Mouse (Mus musculus) forebrain, embryonic 12.5 days (tissue): ENCODE results near the gene Rasa4. TPM values are rescaled to one million over a fixed set of nuclear protein-coding genes. Genes with fewer than 3 reads are reported as not detected.
A peak's percentile ranks its signal among the peaks of the same experiment; 100 is the strongest.
"Not testable (repeated sequence)": the region's sequence is repeated elsewhere in the genome, so short reads cannot be mapped to it uniquely, and the experiment has no call there.

Experiments used
- ATAC-seq: fragments of 200-750 bp; cut with Nextera tagmentation; 2 replicates; pipeline ENCODE4 v1.8.0; 2017; ENCODE audit warnings: moderate TSS enrichment; ENCODE audit not compliant: low FRiP score
- H3K27ac ChIP-seq: fragments of 300-500 bp; sonication (generic); 2 replicates; pipeline ENCODE4 v1.5.1; 2016; ENCODE audit warnings: mild to moderate bottlenecking
- H3K27me3 ChIP-seq: fragments of 300-500 bp; sonication (generic); 2 replicates; pipeline ENCODE4 v1.6.1; 2016; ENCODE audit warnings: mild to moderate bottlenecking
- H3K36me3 ChIP-seq: fragments of 300-500 bp; sonication (generic); replicated peaks from 2 replicates; pipeline ENCODE4 v1.6.1; 2016; ENCODE audit warnings: mild to moderate bottlenecking
- H3K4me1 ChIP-seq: fragments of 300-500 bp; sonication (generic); 2 replicates; pipeline ENCODE4 v1.6.1; 2016
- H3K4me2 ChIP-seq: fragments of 300-500 bp; sonication (generic); 2 replicates; pipeline ENCODE4 v1.6.1; 2016; ENCODE audit warnings: mild to moderate bottlenecking, moderate library complexity
- H3K4me3 ChIP-seq: fragments of 300-500 bp; sonication (generic); replicated peaks from 2 replicates; pipeline ENCODE4 v1.5.1; 2016; ENCODE audit warnings: mild to moderate bottlenecking
- H3K9ac ChIP-seq: fragments of 300-500 bp; sonication (generic); 2 replicates; pipeline ENCODE4 v1.6.1; 2016; ENCODE audit warnings: mild to moderate bottlenecking
- H3K9me3 ChIP-seq: fragments of 300-500 bp; sonication (generic); 2 replicates; pipeline ENCODE4 v1.6.1; 2016
- WGBS: fragments of 180-500 bp; shearing (Covaris S2); methylation state at CpG from one replicate; pipeline ENCODE4 v1.1.7; 2016; 5-methylcytosine and 5-hydroxymethylcytosine counted together
- polyA plus RNA-seq: library from polyadenylated mRNA; unstranded; fragments of >200 nt; fragmentation: Nextera tagmentation; extraction: Ambion mirVana; gene quantifications from 2 replicates; pipeline ENCODE4 v1.2.1, GENCODE M21; 2016

Gene Rasa4
- polyA plus RNA-seq: 6.2 and 8.0 TPM in 2 replicates

DNA sequence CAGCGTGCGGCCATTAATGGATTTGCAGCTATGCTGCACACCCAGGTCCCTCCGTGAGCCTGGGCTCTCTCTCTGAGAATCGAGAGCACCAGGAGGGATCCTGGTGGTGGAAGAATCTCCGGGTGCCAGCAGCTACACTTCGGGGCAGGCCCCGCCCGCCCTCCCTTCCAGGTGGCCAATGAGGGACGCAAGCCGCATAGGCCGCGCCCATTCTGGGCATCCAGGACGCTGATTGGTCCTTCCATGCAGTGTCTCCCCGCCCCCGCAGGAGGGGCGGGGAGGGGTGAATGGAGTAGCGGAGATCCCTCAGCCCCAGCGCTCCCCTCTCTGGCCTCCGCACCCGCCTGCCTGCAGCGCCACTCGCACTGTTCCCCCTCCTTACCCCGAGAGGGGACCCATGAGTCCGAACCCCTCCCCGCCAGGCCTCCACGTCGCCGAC, at the start of gene Rasa4:
Rasa4 (plus strand) TSS at position 248 of the 439 bp plus-strand sequence.
- Histone ChIP-seq H3K4me3 (peak within 1 kb of the TSS; percentile 52), H3K9me3 (no peaks in the 10 kb centered on the region), H3K36me3 (no peaks in the 10 kb centered on the region), H3K4me2 (peak within 1 kb of the TSS; percentile 90), H3K27ac (no peak within 1 kb of the TSS), H3K4me1 (peaks cover 28% of the 10 kb centered on the region), H3K27me3 (peaks cover 31% of the 10 kb centered on the region), H3K9ac (peak within 1 kb of the TSS; percentile 64)
- WGBS: under 1% methylated on average over 25 of the region's 28 CpGs
- peak; percentile 97 for ATAC-seq

DNA sequence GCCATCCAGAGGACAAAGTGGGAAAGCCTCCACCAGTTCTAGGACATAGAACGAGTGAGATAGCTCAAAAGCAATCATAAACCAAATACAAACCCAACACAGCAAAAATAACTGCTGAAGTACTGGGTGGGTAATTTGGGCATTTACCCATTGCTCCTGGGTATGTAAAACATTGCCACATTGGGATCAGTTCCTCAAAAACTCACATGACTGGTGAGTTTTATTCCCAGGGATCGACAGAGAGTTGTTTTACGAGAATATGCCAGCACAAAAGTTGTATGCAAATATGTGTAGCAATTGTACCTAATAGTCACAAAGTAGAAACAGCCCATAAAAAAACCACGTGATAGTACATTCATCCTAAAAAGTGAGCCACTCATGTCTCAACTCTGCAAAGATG, 48.8 kb upstream of the Rasa4 start:
- WGBS: 76% methylated on average over 4 of the region's 4 CpGs
- no peak overlapping the region for H3K27ac ChIP-seq
- H3K4me3 ChIP-seq: no peak overlapping the region
- 0 out of 2 replicates have a peak, but pooled peaks cover under 1% of the 10 kb centered on the region for H3K4me1 ChIP-seq
- no peak overlapping the region for H3K4me2 ChIP-seq
- no peak for ATAC-seq
- H3K9ac ChIP-seq: no peak overlapping the region
- H3K36me3 ChIP-seq: peaks cover 30% of the 10 kb centered on the region
- no peaks in the 10 kb centered on the region for H3K9me3 ChIP-seq
- no peaks in the 10 kb centered on the region for H3K27me3 ChIP-seq

DNA sequence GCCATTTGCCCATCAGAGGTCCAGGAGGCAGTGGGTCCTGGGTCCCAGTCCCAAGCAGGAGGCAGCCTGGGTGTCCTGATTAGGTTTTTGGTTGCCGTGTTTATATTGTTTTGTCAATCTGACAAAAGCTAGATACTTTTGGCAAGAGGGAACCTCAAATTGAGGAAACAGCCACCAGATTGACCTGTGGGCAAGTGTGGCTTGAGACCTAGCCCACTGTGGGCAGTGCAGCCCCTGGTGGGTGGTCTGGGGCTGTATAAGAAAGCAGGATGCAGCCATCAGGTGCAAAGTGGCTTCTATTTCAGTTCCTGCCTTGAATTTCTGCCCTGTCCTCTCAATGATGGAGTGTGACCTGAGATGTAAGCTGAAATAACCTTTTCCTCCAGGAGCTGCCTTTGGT, 48.4 kb upstream of the Rasa4 start:
- Histone ChIP-seq H3K4me1 (0 out of 2 replicates have a peak, but pooled peaks cover 2% of the 10 kb centered on the region), H3K36me3 (peaks cover 26% of the 10 kb centered on the region), H3K9ac (no peak overlapping the region), H3K4me2 (no peak overlapping the region), H3K9me3 (no peaks in the 10 kb centered on the region), H3K27me3 (no peaks in the 10 kb centered on the region), H3K4me3 (no peak overlapping the region), H3K27ac (no peak overlapping the region)
- WGBS: 83% methylated on average over 1 of the region's 1 CpGs
- no peak for ATAC-seq

DNA sequence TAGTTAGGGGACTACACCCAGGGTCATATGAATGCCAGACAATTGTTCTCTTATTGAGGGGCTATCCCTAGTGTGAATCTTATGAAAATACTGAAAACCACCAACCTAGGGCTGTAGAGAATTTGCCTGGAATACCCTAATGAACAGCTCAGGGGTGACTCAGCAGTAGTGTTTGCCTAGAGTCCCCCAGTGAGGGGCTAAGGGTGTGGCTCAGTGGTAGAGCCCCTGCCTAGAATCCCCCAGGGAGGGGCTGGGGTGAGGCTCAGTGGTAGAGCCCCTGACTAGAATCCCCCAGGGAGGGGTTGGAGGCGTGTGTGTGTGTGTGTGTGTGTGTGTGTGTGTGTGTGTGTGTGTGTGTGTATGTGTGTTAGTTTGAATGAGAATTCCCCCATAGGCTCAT, 47.0 kb upstream of the Rasa4 start:
- 87% methylated on average over 1 of the region's 1 CpGs for WGBS
- no peak overlapping the region for H3K9ac ChIP-seq
- peaks cover 14% of the 10 kb centered on the region for H3K36me3 ChIP-seq
- no peak overlapping the region for H3K4me3 ChIP-seq
- no peaks in the 10 kb centered on the region for H3K9me3 ChIP-seq
- H3K4me1 ChIP-seq: 0 out of 2 replicates have a peak, but pooled peaks cover 2% of the 10 kb centered on the region
- no peak for ATAC-seq
- no peak overlapping the region for H3K4me2 ChIP-seq
- H3K27ac ChIP-seq: no peak overlapping the region
- no peaks in the 10 kb centered on the region for H3K27me3 ChIP-seq

DNA sequence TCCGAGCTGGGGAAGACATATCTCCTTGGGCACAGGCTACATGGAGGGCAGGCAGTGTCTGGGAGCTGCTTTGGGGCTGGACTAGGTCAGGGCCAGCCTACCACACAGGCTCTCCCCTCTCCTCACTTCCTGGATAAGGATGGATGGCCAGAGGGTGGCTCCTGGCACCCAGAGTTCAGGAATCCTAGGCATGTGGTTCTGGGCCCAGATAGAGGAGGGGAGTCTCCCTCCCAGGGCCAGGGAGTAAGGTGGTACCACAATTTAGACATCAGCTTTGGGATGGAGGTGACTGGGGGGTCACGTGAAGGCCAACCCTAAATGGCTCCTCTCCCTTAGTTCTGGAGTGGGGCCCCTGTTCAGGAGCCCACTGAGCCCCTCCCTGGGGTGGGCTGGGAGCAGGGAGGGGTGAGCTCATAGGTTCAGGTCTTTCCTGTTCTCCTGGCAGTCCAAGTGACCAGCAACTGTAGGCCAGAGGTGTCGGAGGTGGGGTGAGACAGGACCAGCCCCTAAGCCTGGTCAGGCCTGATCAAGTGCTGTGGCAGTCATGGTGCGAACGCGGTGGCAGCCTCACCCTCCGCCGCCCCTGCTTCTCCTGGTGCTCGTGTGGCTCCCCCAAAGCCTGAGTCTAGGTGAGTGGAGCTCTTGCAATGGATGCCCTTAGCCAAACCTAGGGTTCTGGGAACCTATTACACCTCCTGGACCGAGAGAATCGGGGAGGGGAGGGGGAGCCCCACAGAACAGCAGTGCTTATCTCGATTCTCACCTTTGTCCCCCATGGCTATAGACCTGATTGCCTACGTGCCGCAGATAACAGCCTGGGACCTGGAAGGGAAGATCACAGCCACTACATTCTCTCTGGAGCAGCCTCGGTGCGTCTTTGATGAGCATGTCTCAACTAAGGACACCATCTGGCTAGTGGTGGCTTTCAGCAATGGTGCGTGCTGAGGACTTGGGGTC, 45.2 kb upstream of the Rasa4 start, which contains the start of gene Upk3b:
Upk3b (plus strand) TSS at position 239 of the 957 bp plus-strand sequence.
- Histone ChIP-seq H3K4me2 (no peak within 1 kb of the TSS), H3K36me3 (no peaks in the 10 kb centered on the region), H3K9ac (no peak within 1 kb of the TSS), H3K27me3 (no peaks in the 10 kb centered on the region), H3K4me1 (0 out of 2 replicates have a peak, but pooled peaks cover 2% of the 10 kb centered on the region), H3K4me3 (no peak within 1 kb of the TSS), H3K9me3 (no peaks in the 10 kb centered on the region), H3K27ac (no peak within 1 kb of the TSS)
- WGBS: 87% methylated on average over 17 of the region's 17 CpGs
- ATAC-seq: no peak

DNA sequence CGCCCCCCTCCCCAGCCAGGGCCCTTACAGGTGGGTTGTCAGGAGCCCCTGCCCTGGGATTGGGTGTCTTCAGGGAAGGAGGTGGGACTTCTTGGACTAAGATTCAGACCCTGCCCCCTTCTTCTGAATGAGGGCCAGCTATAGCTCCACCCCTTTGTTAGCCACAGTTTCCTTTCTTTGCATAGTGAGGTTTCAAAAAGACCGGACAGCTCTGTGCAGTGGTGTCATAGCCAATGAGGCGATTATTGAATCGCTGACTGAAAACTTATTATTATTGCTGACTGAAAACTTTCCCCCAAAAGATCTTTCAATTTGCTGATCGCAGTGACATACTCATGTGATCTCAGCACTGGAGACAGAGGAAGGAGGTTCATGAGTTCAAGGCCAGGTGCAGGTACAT, 43.5 kb upstream of the Rasa4 start:
- H3K36me3 ChIP-seq: no peaks in the 10 kb centered on the region
- H3K4me3 ChIP-seq: no peak overlapping the region
- H3K27ac ChIP-seq: no peak overlapping the region
- H3K27me3 ChIP-seq: no peaks in the 10 kb centered on the region
- 44% methylated on average over 5 of the region's 5 CpGs for WGBS
- no peaks in the 10 kb centered on the region for H3K9me3 ChIP-seq
- H3K9ac ChIP-seq: no peak overlapping the region
- no peak for ATAC-seq
- 0 out of 2 replicates have a peak, but pooled peaks cover 2% of the 10 kb centered on the region for H3K4me1 ChIP-seq
- no peak overlapping the region for H3K4me2 ChIP-seq

DNA sequence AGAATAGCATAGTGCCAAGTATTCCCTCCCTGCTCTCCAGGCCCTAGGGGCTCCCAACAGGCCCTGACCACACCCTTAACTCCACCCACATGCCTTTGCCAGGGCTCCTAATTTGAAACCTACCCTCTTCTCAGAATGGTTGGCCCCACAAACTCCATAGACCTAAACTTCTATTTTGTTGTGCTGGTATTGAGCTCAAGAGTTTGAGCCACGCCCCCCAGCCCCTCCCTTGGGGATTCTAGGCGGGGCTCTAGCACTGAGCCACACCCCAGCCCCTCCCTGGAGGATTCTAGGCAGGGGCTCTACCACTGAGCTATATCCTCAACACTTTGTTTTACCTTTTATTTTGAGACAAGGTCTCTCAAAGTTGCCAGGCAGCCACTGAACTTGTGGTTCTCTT, 42.5 kb upstream of the Rasa4 start:
- H3K36me3 ChIP-seq: no peaks in the 10 kb centered on the region
- no peaks in the 10 kb centered on the region for H3K27me3 ChIP-seq
- no peak overlapping the region for H3K4me3 ChIP-seq
- no peak overlapping the region for H3K27ac ChIP-seq
- no peak overlapping the region for H3K9ac ChIP-seq
- H3K4me2 ChIP-seq: no peak overlapping the region
- ATAC-seq: no peak
- peaks cover 5% of the 10 kb centered on the region; the same call in 1 of the 2 replicates for H3K4me1 ChIP-seq
- no peaks in the 10 kb centered on the region for H3K9me3 ChIP-seq
- 40% methylated on average over 2 of the region's 2 CpGs for WGBS

DNA sequence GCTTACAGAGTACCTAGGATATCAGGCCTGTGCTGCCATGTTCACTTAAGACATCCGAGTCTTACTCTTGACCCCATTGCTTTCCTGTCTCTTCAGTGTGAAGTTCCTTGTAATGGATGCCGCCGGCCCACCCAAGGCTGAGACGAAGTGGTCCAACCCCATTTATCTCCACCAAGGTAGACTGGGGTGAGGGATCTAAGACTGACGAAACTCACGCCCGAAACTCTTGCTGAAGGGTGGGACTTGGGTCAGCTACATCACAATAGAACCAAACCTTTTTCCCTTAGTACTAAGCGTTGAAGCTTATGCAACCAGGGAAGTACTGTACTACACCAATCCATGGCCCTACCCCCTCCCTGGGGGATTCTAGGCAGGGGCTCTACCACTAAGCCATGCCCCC, 42.0 kb upstream of the Rasa4 start:
- H3K4me2 ChIP-seq: no peak overlapping the region
- ATAC-seq: no peak
- H3K9me3 ChIP-seq: no peaks in the 10 kb centered on the region
- H3K4me3 ChIP-seq: no peak overlapping the region
- no peaks in the 10 kb centered on the region for H3K27me3 ChIP-seq
- no peak overlapping the region for H3K27ac ChIP-seq
- peaks cover 6% of the 10 kb centered on the region; the same call in 1 of the 2 replicates for H3K4me1 ChIP-seq
- WGBS: 96% methylated on average over 8 of the region's 8 CpGs
- no peaks in the 10 kb centered on the region for H3K36me3 ChIP-seq
- no peak overlapping the region for H3K9ac ChIP-seq

DNA sequence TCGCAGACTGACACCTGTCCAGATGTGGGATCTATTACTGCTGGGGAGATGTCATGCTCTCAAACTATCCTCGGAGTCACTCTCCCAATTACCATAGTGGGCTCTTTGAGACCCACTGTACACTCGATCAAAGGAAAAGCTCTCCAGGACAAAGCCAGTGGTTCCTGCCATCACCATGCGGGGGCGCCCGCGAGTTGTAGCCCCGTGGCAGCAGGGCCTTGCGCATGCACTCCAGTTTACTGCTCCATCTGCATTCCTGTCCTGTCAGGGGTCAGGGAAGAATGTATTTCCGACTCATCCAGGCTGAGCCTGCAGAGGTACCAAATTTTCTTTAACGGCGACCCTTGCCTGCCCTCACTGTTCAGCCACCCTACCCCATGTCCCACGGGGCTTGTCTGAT, 38.9 kb upstream of the Rasa4 start:
- Histone ChIP-seq H3K36me3 (no peaks in the 10 kb centered on the region), H3K4me2 (no peak overlapping the region), H3K4me1 (peaks cover 5% of the 10 kb centered on the region; the same call in 1 of the 2 replicates), H3K27ac (no peak overlapping the region), H3K4me3 (no peak overlapping the region), H3K9me3 (no peaks in the 10 kb centered on the region), H3K9ac (no peak overlapping the region), H3K27me3 (no peaks in the 10 kb centered on the region)
- 77% methylated on average over 13 of the region's 13 CpGs for WGBS
- ATAC-seq: no peak

DNA sequence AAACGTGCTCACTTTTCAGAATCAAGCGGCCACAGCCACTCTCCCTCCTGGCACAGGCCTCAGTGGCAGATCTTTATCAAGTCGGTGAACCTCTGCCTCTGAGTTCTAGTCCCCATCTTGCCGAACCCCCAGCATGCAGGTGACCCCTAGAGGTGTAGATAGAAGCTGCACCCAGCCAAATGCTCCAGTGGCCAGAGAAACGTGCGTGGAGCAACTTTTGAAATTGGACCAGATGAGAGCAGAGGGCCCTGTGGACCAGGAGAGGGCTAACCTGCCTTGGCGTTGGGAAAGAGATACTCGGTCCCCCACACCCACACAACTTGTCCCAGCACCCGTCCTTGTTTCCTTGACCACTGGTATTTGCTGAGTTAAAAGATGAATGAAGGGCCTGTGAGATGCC, 38.3 kb upstream of the Rasa4 start:
- H3K4me2 ChIP-seq: no peak overlapping the region
- no peak for ATAC-seq
- no peak overlapping the region for H3K4me3 ChIP-seq
- no peak overlapping the region for H3K27ac ChIP-seq
- no peaks in the 10 kb centered on the region for H3K27me3 ChIP-seq
- no peak overlapping the region for H3K9ac ChIP-seq
- WGBS: 46% methylated on average over 9 of the region's 9 CpGs
- H3K4me1 ChIP-seq: peaks cover 3% of the 10 kb centered on the region; the same call in 1 of the 2 replicates
- H3K36me3 ChIP-seq: no peaks in the 10 kb centered on the region
- H3K9me3 ChIP-seq: no peaks in the 10 kb centered on the region

DNA sequence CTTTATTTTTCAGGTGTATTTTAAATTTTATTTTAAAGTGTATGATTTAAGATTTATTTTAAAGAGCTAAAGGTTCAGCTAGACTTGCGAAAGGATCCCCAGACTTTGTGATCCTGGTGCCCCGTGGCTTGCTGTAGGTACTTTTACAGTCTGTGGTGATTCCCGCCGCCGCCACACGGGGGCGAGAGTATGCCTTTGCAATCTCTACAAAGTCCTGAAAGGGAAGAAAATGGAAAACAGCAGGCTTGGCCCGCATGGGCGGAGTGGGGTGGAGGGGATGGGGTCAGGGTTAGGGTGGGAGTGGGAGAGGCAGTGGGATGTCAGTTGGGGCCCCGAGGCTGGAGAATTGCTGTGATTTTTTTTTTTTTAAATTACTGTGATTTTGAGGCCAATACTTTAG, 37.7 kb upstream of the Rasa4 start:
- H3K27ac ChIP-seq: no peak overlapping the region

DNA sequence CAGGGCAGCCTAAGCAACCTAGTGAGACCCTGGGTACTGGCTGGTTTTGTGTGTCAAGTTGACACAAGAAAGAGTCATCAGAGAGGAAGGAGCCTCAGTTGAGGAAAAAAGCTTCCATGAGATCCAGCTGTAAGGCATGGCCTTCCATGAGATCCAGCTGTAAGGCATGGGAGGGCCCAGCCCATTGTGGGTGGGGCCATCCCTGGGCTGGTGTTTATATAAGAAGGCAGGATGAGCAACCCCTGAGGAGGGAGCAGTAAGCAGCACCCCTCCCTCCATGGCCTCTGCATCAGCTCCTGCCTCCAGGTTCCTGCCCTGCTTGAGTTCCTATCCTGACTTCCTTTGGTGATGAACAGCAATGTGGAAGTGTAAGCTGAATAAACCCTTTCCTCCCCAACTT, 35.2 kb upstream of the Rasa4 start:
- H3K9ac ChIP-seq, ATAC-seq, H3K27me3 ChIP-seq, H3K27ac ChIP-seq, H3K4me2 ChIP-seq, H3K4me3 ChIP-seq, H3K9me3 ChIP-seq, H3K36me3 ChIP-seq: not testable (repeated sequence)
- H3K4me1 ChIP-seq: peaks cover 16% of the 10 kb centered on the region

More for the DNA sequence above, 37.7 kb upstream of the Rasa4 start:
- ATAC-seq: peak; percentile 41; the same call in 1 of the 2 replicates
- Histone ChIP-seq H3K4me2 (no peak overlapping the region), H3K36me3 (no peaks in the 10 kb centered on the region), H3K27me3 (no peaks in the 10 kb centered on the region), H3K4me3 (no peak overlapping the region), H3K9ac (no peak overlapping the region), H3K9me3 (no peaks in the 10 kb centered on the region), H3K4me1 (peaks cover 3% of the 10 kb centered on the region; the same call in 1 of the 2 replicates)
- WGBS: 4% methylated on average over 10 of the region's 10 CpGs
